Mouse (Mus musculus) cerebellum, postnatal 25 days (tissue): Measurements from ENCODE around the gene Gm13119.
"Not testable (repeated sequence)": the region's sequence is repeated elsewhere in the genome, so short reads cannot be mapped to it uniquely, and the experiment has no call there.

Source experiments
- DNase-seq, 2 experiments: peaks; one replicate each; pipeline ENCODE4 v3.0.0; 2021; ENCODE audit warnings: mixed read lengths in 2 of 2

Gene Gm13119

DNA sequence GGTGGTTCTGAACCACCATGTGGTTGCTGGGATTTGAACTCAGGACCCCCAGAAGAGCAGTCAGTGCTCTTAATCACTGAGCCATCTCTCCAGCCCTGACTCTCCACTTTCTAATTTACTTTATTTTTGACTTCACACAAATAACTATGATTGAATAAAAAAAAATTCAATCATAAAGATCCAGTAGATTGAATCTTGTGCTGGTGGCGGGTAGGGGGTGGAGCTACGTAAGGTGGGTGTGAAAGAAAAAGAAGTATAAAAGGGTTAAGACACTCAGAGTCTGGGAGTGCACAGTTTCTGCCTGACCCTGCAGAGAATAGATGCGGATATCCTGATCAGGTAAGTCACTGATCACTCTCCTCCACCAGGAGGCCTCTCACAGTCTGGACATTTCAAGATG is at the start of gene Gm13119:
Gene Gm13119, plus strand, starts transcription at position 301 of the 400 bp plus-strand sequence.
- DNase-seq = not testable (repeated sequence)

DNA sequence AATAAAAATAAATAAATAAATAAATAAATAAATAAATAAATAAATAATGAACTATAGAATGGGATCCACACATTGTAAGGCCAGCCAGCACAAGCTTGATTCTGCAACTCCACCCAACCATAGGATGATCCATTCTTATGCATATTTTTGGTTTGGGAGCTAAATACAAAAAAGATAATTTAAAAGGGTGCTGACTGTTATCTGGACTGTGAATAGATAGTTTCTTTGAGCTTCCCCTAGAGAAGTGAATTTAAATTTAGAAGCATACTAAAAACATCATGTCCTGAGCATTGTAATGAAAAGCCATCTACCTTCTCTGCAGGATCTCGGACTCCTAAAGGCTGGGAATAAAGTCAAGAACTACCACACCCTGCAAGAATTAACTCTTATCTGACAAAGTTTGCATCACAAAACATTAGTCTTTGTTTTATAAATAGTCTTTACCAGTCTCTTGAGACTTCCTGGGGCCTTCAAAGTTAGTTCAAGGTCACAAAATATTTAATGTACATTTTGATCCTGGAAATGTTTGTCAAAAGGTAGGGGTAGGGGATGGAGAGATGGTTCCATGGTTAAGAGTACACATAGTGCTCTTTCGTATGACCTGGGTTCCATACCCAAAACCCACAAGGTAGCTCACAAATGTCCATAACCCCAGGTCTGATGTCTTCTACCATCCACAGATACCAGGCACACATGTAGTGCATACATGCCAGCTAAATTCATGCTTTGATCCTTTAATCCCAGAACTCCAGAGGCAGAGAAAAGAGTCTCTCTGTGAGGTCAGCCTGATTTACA is 44.9 kb upstream of the Gm13119 start:
- DNase-seq = not testable (repeated sequence)

DNA sequence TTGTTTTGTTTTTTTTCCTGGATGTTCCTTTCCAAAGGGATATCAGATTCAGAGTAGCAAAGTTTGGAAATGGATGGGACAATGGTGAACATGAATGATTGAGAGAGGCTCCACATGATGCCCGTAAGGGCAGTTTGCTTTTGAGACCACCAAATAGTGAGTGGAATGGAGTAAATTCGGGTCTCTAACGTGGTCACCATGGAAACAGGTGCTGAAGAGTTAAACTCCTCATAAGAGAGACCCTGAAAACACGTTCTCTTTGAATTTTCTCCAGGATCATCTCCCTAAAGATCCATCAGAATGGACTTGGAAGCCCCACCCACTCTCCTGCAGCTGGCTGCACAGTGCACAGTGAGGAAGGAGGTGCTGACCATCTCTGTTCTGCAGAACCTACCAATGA is 27.8 kb upstream of the Gm13119 start, which contains the start of gene Gm13128:
Gene Gm13128, plus strand, starts transcription at position 301 of the 400 bp plus-strand sequence.
- not testable (repeated sequence) for DNase-seq

DNA sequence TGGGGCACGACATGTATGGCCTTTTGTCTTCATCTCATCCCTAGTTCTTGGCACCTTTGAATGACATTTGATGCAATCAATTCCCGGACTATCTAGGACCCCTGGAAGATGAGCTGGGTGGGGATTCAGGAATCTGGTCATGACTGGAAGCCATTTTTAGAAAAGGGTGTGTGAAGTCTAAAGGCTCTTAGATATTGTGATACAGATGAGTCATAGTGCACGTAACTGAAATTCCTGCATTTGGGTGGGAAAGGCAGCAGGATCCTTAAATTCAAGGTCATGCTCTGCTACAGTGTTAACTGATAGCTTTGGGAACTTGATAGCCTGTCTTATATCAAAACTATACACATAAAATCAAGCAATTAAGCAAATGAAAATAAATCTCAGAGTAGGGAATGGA is 21.9 kb upstream of the Gm13119 start:
- DNase-seq = not testable (repeated sequence)

DNA sequence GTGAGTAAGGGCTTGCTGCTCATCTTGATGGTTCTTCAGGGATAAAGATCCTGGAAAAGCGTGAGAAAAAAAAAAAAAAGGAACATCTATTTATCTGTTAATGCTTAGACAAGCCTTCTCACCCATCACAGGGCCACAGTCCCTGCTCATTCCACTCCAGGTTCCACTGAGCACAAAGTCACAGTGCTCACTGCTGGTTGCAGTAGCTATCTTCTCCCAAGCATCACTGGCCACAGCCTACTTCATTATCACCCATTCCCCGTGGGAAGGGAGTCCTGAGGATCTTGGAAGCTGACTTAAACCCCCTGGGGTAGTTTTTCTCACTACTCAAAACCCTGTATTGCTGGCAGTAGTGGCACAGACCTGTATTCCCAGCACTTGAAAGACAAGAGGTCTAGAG is 20.2 kb downstream of the Gm13119 start, which contains the start of gene Pramef20:
Gene Pramef20, minus strand, starts transcription at position 23 of the 400 bp plus-strand sequence.
- no peak for DNase-seq

DNA sequence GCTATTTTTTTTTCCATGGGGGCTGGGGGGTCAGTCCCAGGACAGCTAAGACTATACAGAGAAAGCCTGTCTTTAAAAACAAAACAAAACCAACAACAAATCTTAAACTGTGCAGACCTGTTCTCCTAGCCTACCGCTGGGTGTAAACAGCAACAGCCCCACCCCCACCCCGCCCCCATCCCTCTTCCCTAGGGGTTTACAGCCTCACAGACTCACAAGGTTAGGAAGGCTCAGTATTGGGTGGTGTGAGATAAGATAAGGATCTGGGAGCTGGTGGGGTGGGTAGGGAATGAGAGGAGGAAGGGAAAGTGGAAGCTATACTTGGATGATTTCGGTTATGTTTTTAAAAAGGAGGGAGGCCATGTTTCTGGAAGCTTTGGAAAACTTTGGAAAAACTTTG is 38.6 kb downstream of the Gm13119 start:
- no peak for DNase-seq

DNA sequence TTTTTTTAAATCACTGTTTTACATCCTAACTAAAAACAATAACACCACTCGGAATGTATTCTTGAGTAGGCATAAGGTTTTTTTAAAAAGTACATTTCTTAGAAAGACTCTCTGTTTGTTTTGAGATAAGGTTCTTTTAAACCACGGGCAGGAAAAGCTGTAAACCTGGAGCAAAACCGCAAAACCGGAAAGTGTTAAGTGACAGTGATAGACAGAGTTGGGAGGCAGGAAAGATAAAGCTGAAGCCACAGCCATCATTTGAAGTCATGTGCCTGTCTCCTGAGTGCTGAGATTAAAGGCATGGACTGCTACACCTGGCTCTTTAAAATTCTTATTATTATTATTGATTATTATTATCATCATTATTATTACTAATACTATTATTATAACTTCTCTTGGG is 45.0 kb downstream of the Gm13119 start:
- no peak for DNase-seq

DNA sequence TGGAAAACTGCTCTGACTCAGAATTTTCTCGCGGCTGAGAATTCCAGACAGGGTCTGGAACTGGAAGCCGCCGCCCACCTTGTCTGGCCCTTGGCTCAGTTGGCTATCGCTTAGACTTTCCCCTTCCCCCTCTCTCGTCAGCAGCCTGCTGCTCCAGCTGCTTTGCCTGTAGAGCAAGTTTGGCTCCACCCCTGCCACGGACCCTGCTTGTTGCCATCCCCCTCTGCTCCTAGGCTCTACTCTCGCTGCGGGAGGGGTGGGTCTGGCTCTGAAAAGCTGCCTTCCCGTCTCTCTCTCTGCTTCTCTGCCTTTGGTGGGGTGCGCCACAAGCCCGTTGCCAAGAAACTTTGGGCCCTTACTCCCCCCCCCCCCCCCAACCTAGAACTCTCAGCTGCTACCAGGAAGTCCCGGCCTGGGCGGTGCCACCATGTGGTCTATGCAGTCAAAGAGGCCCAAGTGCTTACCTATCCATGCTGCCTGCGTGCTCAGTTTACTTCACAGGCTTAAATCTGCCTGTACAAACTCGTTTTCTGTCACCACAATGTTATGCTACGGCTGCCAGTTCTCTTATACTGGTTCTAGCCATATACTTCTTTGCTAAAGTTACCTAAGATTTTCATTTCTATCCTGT is 46.8 kb downstream of the Gm13119 start:
- no peak for DNase-seq

DNA sequence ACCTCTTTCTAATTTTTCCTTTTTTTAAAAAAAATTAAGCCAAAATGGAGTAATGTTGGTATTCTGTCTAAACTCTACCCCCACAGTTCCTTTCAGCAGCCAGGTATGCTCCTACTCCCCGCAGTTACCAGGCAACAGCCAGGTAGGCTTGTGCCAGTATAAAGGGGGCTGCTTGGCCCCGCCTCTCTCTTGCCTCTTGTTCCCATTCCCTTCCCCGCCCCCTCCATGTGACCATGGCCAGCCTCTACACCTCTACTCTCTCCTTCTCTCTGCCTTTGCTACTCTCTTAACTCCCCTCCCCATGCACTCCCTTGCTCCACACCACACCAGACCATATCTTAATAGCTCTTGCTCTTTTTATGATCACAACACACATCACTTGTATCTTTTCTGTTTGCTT is 48.5 kb downstream of the Gm13119 start:
- DNase-seq = no peak

DNA sequence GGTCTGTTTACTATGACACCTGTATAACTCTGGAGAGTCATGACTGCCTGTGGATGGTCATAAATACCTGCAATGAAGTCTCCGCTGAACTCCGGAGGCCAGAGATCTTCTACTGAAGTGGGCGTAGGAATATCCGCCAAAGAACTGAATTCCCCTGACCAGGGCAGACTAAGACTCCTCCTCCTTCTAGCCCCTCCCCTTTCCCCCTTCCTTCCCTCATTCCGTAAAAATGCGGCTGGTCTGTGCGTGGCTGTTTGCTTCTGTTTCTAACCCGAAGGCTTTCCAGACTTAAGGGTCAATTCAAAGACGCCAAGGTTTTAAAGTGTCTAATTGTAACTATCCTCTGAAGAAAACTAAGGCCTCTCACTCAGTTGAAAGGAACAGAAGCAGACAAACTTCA is 50.5 kb downstream of the Gm13119 start, which contains the start of gene Pramef12:
Gene Pramef12, minus strand, starts transcription at position 175 of the 400 bp plus-strand sequence.
- DNase-seq = no peak
